Mouse (Mus musculus) spleen, adult 2 months (tissue): ENCODE measurements at regions not wholly inside any gene's neighbourhood (a gene's known extent, or its start where the extent isn't known, plus 50 kb on each side); places are given as distances from the start of the nearest gene placed in this dataset.

Experiments
- CTCF ChIP-seq: fragments of 200-500 bp; IDR thresholded peaks from 2 replicates; pipeline ENCODE4 v1.5.1; 2011; ENCODE audit warnings: mild to moderate bottlenecking, inconsistent platforms; ENCODE audit not compliant: insufficient read depth, insufficient read length, insufficient replicate concordance; ENCODE audit errors: extremely low read depth
- POLR2A ChIP-seq: fragments of 200-500 bp; IDR thresholded peaks from 2 replicates; pipeline ENCODE4 v1.6.1; 2011; ENCODE audit warnings: low read depth, low read length, inconsistent platforms

DNA sequence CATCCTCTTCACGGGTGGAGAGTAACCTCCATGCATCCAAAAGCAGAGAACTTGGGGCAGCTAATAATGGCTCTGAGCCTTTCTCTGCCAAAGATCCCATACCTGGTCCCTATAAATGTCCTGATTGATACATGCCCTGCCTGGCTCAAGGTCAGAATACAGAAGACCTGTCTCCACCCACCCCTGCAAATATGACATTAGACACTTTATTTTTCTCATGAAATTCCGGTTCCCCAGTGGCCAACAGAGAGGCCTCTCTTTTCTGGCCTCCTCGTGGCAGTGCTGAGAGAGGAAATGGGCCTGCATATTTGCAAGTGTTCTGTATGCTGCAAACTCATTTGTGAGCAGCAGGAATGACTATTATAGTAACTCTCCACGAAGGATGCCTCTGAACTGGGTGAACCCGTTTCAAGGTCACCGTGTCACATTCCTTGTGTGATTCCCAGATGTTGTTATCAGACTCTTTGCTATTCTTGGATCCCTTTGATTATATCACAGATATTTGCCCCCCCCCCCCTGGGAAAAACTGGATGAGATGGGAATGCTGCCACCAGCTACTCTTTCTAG, 188.4 kb upstream of the Ipo5 start:
- TF ChIP-seq CTCF: no peak
- TF ChIP-seq POLR2A: no peak
